Mouse (Mus musculus) gastrocnemius, postnatal 25 days (tissue): Measurements from ENCODE around the gene Scgb2b15. TPM values are rescaled to one million over a fixed set of nuclear protein-coding genes. Genes with fewer than 3 reads are reported as not detected.
"Not testable (repeated sequence)": the region's sequence is repeated elsewhere in the genome, so short reads cannot be mapped to it uniquely, and the experiment has no call there.

Experiments used
- DNase-seq: peaks from one replicate; pipeline ENCODE4 v3.0.0; 2022
- long read RNA-seq, 2 experiments: library from polyadenylated mRNA; stranded (forward); transcript quantifications; one replicate each; pipeline ENCODE4 v2.0.0; 2021
- total RNA-seq, 2 experiments: library from RNA; stranded (reverse); gene quantifications; 1 replicate in 1 of 2; 2 replicates in 1 of 2; pipeline ENCODE4 v1.2.3; 2021

Gene Scgb2b15
- total RNA-seq = not detected
- long read RNA-seq, experiment 1 = 0 reads
- long read RNA-seq, experiment 2 = 0 reads

DNA sequence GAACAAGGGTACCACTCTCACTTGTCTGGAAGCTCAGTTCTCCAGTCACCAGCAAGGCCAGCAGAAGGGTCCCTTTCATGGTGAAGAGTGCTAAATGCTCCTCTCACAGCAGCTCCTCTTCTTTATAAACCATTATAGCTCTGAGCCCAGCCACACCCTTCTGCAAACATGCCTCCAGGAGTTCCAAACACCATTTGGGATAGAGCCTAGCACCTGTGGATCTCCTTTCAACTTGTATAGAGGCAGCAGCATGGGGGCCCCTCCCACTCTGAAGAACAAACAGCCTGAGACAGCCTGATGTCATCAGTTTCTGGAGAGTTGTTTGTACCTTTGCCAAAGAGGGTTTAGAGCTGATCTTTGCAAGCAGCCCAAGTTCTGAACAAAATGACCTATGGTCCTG is at the start of gene Scgb2b15:
Gene Scgb2b15 (minus strand): TSS at position 101 of the 400 bp plus-strand sequence.
- not testable (repeated sequence) for DNase-seq

DNA sequence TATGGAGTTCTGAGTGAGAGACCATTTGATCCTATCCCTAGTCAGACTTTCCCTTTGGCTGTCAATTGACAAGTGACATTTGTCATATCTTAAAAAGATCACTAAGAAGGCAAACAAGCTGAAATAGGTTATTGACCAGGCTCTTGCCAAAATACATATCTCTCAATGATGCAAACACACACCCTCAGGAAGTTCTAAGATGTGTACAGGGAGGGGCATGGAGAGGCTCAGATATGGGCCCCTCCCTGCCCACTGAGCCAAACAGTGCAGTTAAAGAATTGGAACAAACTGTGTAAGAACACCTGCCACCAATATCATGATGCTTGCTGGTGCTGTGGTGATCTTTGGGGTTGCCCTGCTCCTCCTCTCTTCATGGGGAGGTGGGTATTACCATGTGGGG is 6.8 kb upstream of the Scgb2b15 start, which contains the start of gene Scgb1b15:
Gene Scgb1b15 (plus strand): TSS at position 301 of the 400 bp plus-strand sequence.
- not testable (repeated sequence) for DNase-seq

Other genes with a start within 250 kb of the Scgb2b15 start
- not detected for gene Scgb1b15, start 6.9 kb upstream of the Scgb2b15 start, total RNA-seq
- not detected for gene Scgb2b17, start 226.9 kb upstream of the Scgb2b15 start, total RNA-seq
- not detected for gene Scgb1b17, start 233.8 kb upstream of the Scgb2b15 start, total RNA-seq